Mouse (Mus musculus) midbrain, embryonic 15.5 days (tissue): ENCODE results near the gene Efcab8. TPM values are rescaled to one million over a fixed set of nuclear protein-coding genes. Genes with fewer than 3 reads are reported as not detected.

ENCODE experiments used
- polyA plus RNA-seq: library from polyadenylated mRNA; unstranded; fragments of >200 nt; fragmentation: Nextera tagmentation; extraction: Ambion mirVana; gene quantifications from 2 replicates; pipeline ENCODE4 v1.2.1, GENCODE M21; 2015

Efcab8 gene
- polyA plus RNA-seq, 1 experiment from 2014 or later = 0.04 TPM

Other genes with a start within 250 kb of the Efcab8 start
- 50.8 and 54.6 TPM in 2 replicates for gene Nol4l, start 250.0 kb upstream of the Efcab8 start, polyA plus RNA-seq
- gene Commd7, start 147.2 kb upstream of the Efcab8 start, polyA plus RNA-seq = 94.9 and 98.5 TPM in 2 replicates
- gene Dnmt3b, start 130.5 kb upstream of the Efcab8 start, polyA plus RNA-seq = 4.3 and 4.4 TPM in 2 replicates
- 0.13 TPM in 1 of 2 replicates, not detected in the other for gene Dnmt3c, start 83.3 kb upstream of the Efcab8 start, polyA plus RNA-seq
- 333 and 370 TPM in 2 replicates for gene Mapre1, start 38.7 kb upstream of the Efcab8 start, polyA plus RNA-seq
- gene Sun5, start 91.2 kb downstream of the Efcab8 start, polyA plus RNA-seq = not detected in 2 replicates
- gene Bpifb2, start 95.1 kb downstream of the Efcab8 start, polyA plus RNA-seq = not detected in 2 replicates
- gene Bpifb6, start 120.5 kb downstream of the Efcab8 start, polyA plus RNA-seq = not detected in 2 replicates
- not detected in 2 replicates for gene Bpifb3, start 138.3 kb downstream of the Efcab8 start, polyA plus RNA-seq
- gene Bpifb4, start 158.3 kb downstream of the Efcab8 start, polyA plus RNA-seq = not detected in 2 replicates
- not detected in 2 replicates for gene Bpifa6, start 195.0 kb downstream of the Efcab8 start, polyA plus RNA-seq
- gene Bpifa2, start 228.3 kb downstream of the Efcab8 start, polyA plus RNA-seq = not detected in 2 replicates